Mouse (Mus musculus): ENCODE measurements at regions not wholly inside any gene's neighbourhood (a gene's known extent, or its start where the extent isn't known, plus 50 kb on each side); places are given as distances from the start of the nearest gene placed in this dataset.
A peak's percentile ranks its signal among the peaks of the same experiment; 100 is the strongest.

DNA sequence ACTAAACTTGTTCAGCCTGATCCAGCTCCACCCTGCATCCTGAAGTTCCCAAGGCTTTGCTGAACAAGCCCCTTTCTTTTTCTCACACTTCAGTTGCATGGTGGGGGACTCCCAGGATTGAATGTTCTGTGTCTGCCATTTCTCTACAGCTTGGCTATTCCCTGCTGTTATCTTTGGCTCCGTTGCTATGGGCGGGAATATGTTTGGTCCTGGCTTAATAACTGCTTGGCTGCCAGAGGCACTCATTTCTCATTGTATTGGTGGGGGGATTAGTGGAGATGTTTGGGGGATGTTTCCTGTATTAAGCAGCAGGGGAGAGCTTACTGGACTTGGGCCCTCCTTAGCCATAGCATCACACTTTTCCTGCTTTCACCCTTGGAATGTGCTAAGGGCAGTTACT is 144.1 kb downstream of the Snx19 start:
- 7% methylated on average over 2 of the region's 2 CpGs for WGBS
- H3K9ac ChIP-seq (ENCODE audit: low read depth, low read length): no peak overlapping the region
- no peaks in the 10 kb centered on the region for H3K9me3 ChIP-seq (replicated peaks; ENCODE audit: control insufficient read depth, low read length, poor library complexity, severe bottlenecking)
- no peaks in the 10 kb centered on the region for H3K27me3 ChIP-seq (ENCODE audit: control insufficient read depth, insufficient read depth, low read depth, low read length)
- no peaks in the 10 kb centered on the region for H3K36me3 ChIP-seq (ENCODE audit: control insufficient read depth, insufficient read depth, low read length)
- peaks cover 5% of the 10 kb centered on the region for H3K4me1 ChIP-seq (ENCODE audit: control insufficient read depth, insufficient read depth, low read length)
- no peak overlapping the region for H3K4me2 ChIP-seq (ENCODE audit: low read length)
- ATAC-seq: no peak
- H3K27ac ChIP-seq (ENCODE audit: low read length): no peak overlapping the region
- no peak overlapping the region for H3K4me3 ChIP-seq (ENCODE audit: low read depth, low read length)

- Histone ChIP-seq H3K27me3 (ENCODE audit: control insufficient read depth, insufficient read depth, low read depth, low read length) (no peaks in the 10 kb centered on the region), H3K4me3 (ENCODE audit: low read depth, low read length) (no peak overlapping the region), H3K27ac (ENCODE audit: low read length) (no peak overlapping the region), H3K9ac (ENCODE audit: low read depth, low read length) (no peak overlapping the region), H3K9me3 (replicated peaks; ENCODE audit: control insufficient read depth, low read length, poor library complexity, severe bottlenecking) (no peaks in the 10 kb centered on the region), H3K4me2 (ENCODE audit: low read length) (no peak overlapping the region), H3K4me1 (ENCODE audit: control insufficient read depth, insufficient read depth, low read length) (no peaks in the 10 kb centered on the region), H3K36me3 (ENCODE audit: control insufficient read depth, insufficient read depth, low read length) (no peaks in the 10 kb centered on the region)
- ATAC-seq: no peak
- WGBS: 86% methylated on average over 3 of the region's 3 CpGs
Measured at GRCm38 (mm10) chr9:30564765-30565680, 138.1 kb downstream of the Snx19 start.

DNA sequence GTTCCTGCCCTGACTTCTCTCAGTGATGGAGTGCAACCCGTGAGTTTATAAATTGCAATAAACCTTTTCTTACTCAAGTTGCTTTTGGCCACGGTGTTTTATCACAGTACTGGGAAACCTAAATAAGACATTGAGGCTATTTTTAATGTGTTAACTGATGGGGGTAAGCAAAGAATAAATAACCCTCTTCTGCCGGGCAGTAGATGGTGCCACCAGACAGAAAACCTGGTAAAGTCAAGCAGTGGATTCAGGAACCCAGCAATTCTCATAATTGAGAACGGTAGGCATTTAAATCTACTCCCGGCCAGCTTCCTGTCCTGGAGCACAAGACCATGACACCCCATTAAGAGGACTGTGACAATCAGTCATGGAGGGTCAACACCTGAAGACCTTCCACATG is 136.5 kb downstream of the Snx19 start:
- ATAC-seq: no peak
- no peak overlapping the region for H3K4me2 ChIP-seq (ENCODE audit: low read length)
- 88% methylated on average over 5 of the region's 5 CpGs for WGBS
- H3K27me3 ChIP-seq (ENCODE audit: control insufficient read depth, insufficient read depth, low read depth, low read length): no peaks in the 10 kb centered on the region
- H3K4me3 ChIP-seq (ENCODE audit: low read depth, low read length): no peak overlapping the region
- H3K9me3 ChIP-seq (replicated peaks; ENCODE audit: control insufficient read depth, low read length, poor library complexity, severe bottlenecking): no peaks in the 10 kb centered on the region
- no peak overlapping the region for H3K9ac ChIP-seq (ENCODE audit: low read depth, low read length)
- no peak overlapping the region for H3K27ac ChIP-seq (ENCODE audit: low read length)
- H3K4me1 ChIP-seq (ENCODE audit: control insufficient read depth, insufficient read depth, low read length): no peaks in the 10 kb centered on the region
- H3K36me3 ChIP-seq (ENCODE audit: control insufficient read depth, insufficient read depth, low read length): no peaks in the 10 kb centered on the region

GRCm38 (mm10) chr9:30554908-30555307 is 128.0 kb downstream of the Snx19 start:
- Histone ChIP-seq H3K36me3 (ENCODE audit: control insufficient read depth, insufficient read depth, low read length) (no peaks in the 10 kb centered on the region), H3K9me3 (replicated peaks; ENCODE audit: control insufficient read depth, low read length, poor library complexity, severe bottlenecking) (no peaks in the 10 kb centered on the region), H3K4me3 (ENCODE audit: low read depth, low read length) (no peak overlapping the region), H3K27ac (ENCODE audit: low read length) (no peak overlapping the region), H3K4me2 (ENCODE audit: low read length) (no peak overlapping the region), H3K4me1 (ENCODE audit: control insufficient read depth, insufficient read depth, low read length) (no peaks in the 10 kb centered on the region), H3K9ac (ENCODE audit: low read depth, low read length) (no peak overlapping the region), H3K27me3 (ENCODE audit: control insufficient read depth, insufficient read depth, low read depth, low read length) (no peaks in the 10 kb centered on the region)
- 80% methylated on average over 2 of the region's 2 CpGs for WGBS
- ATAC-seq: no peak

DNA sequence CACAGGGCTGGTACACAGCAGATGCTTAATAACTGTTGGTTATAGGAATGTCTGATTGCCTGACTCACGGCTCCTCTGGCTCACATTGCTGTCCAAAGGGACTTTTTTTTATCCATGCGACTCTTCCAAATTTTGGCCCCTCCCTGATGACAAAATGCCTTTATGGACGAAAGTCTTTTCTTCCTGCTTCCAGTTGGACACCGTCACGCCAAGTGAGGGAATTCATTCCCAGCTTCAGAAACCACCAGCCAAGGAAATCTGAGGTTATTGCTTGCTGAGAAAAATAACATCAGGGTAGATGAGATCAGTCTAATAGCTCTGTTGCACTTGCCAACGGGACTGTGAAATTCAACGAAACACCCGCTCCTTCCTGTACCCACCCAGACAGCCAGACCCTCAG is 125.8 kb downstream of the Snx19 start:
- Histone ChIP-seq H3K4me3 (ENCODE audit: low read depth, low read length) (no peak overlapping the region), H3K27ac (ENCODE audit: low read length) (no peak overlapping the region), H3K27me3 (ENCODE audit: control insufficient read depth, insufficient read depth, low read depth, low read length) (no peaks in the 10 kb centered on the region), H3K9me3 (replicated peaks; ENCODE audit: control insufficient read depth, low read length, poor library complexity, severe bottlenecking) (no peaks in the 10 kb centered on the region), H3K4me2 (ENCODE audit: low read length) (no peak overlapping the region), H3K9ac (ENCODE audit: low read depth, low read length) (no peak overlapping the region), H3K36me3 (ENCODE audit: control insufficient read depth, insufficient read depth, low read length) (no peaks in the 10 kb centered on the region), H3K4me1 (ENCODE audit: control insufficient read depth, insufficient read depth, low read length) (no peaks in the 10 kb centered on the region)
- ATAC-seq: no peak
- 92% methylated on average over 8 of the region's 8 CpGs for WGBS

GRCm38 (mm10) chr9:30549892-30550515 is 123.1 kb downstream of the Snx19 start:
- no peak for ATAC-seq

DNA sequence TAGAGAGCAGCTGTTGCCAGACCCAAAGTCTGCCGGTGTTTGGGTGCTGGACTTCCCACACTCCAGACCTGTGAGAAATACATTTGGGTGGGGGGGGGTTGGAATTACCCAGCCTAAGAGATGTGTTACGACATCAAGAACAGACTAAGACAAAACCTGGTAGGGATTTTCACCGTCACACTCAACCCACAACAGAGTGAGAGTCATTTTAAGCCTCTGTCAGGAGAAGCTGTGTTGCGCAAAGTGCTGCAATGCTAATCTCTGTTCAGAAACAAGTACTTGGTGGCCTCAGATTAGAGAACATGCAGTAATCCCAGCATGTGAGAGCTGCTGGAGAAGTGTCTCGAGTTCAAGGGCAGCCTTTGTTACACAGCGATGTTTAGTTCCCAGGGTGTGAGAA is 113.0 kb downstream of the Snx19 start:
- H3K9me3 ChIP-seq (replicated peaks; ENCODE audit: control insufficient read depth, low read length, poor library complexity, severe bottlenecking): no peaks in the 10 kb centered on the region
- 88% methylated on average over 6 of the region's 6 CpGs for WGBS
- peaks cover 3% of the 10 kb centered on the region; the same call in 1 of the 2 replicates for H3K4me1 ChIP-seq (ENCODE audit: control insufficient read depth, insufficient read depth, low read length)
- no peaks in the 10 kb centered on the region for H3K27me3 ChIP-seq (ENCODE audit: control insufficient read depth, insufficient read depth, low read depth, low read length)
- ATAC-seq: no peak
- H3K4me3 ChIP-seq (ENCODE audit: low read depth, low read length): no peak overlapping the region
- no peak overlapping the region for H3K27ac ChIP-seq (ENCODE audit: low read length)
- H3K36me3 ChIP-seq (ENCODE audit: control insufficient read depth, insufficient read depth, low read length): no peaks in the 10 kb centered on the region
- H3K9ac ChIP-seq (ENCODE audit: low read depth, low read length): no peak overlapping the region
- no peak overlapping the region for H3K4me2 ChIP-seq (ENCODE audit: low read length)

More at GRCm38 (mm10) chr9:30549892-30550515, 123.1 kb downstream of the Snx19 start:
- no peak overlapping the region for H3K9ac ChIP-seq (ENCODE audit: low read depth, low read length)
- H3K27me3 ChIP-seq (ENCODE audit: control insufficient read depth, insufficient read depth, low read depth, low read length): no peaks in the 10 kb centered on the region
- H3K4me3 ChIP-seq (ENCODE audit: low read depth, low read length): no peak overlapping the region
- no peaks in the 10 kb centered on the region for H3K9me3 ChIP-seq (replicated peaks; ENCODE audit: control insufficient read depth, low read length, poor library complexity, severe bottlenecking)
- no peaks in the 10 kb centered on the region for H3K4me1 ChIP-seq (ENCODE audit: control insufficient read depth, insufficient read depth, low read length)
- no peaks in the 10 kb centered on the region for H3K36me3 ChIP-seq (ENCODE audit: control insufficient read depth, insufficient read depth, low read length)
- H3K4me2 ChIP-seq (ENCODE audit: low read length): no peak overlapping the region
- no peak overlapping the region for H3K27ac ChIP-seq (ENCODE audit: low read length)
- WGBS: 85% methylated on average over 5 of the region's 5 CpGs

DNA sequence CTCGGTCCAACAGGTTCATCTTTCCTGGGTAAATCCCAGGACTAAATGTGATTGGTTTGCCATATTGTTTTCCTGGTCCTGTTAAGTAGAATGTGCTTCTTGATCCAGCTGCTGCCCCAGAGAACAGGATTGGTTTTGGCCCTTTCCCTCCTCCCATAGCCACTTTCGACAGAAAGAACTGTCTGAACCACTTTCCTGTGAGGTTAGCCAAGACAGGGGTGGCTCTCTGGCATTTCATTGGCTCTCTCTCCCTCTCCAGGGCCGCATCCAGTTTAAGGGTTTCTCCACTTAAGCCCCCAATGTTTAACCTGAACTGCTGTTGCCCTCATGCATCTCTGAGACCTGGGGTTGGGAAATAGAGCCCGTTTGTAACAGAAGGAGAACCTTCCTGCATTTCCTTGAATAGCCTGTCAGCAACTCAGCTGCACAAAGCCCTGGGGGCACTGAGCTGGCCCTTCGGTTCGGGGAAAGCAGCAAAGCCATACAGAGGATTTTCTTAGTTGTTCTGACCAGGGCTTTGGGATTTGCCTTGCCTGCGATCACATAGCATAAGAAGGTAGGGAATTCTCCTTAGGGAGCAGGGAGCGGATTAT is 109.7 kb downstream of the Snx19 start:
- WGBS: 50% methylated on average over 8 of the region's 8 CpGs
- H3K4me2 ChIP-seq (ENCODE audit: low read length): no peak overlapping the region
- H3K4me3 ChIP-seq (ENCODE audit: low read depth, low read length): no peak overlapping the region
- H3K9ac ChIP-seq (ENCODE audit: low read depth, low read length): no peak overlapping the region
- H3K4me1 ChIP-seq (ENCODE audit: control insufficient read depth, insufficient read depth, low read length): peaks cover 21% of the 10 kb centered on the region
- no peaks in the 10 kb centered on the region for H3K9me3 ChIP-seq (replicated peaks; ENCODE audit: control insufficient read depth, low read length, poor library complexity, severe bottlenecking)
- H3K27ac ChIP-seq (ENCODE audit: low read length): no peak overlapping the region
- no peaks in the 10 kb centered on the region for H3K36me3 ChIP-seq (ENCODE audit: control insufficient read depth, insufficient read depth, low read length)
- ATAC-seq: no peak
- H3K27me3 ChIP-seq (ENCODE audit: control insufficient read depth, insufficient read depth, low read depth, low read length): no peaks in the 10 kb centered on the region

- H3K27ac ChIP-seq (ENCODE audit: low read length): peak overlapping the region; percentile 72; the same call in 1 of the 2 replicates
Measured at GRCm38 (mm10) chr9:30534961-30535360, 108.1 kb downstream of the Snx19 start.

More at GRCm38 (mm10) chr9:30534961-30535360, 108.1 kb downstream of the Snx19 start:
- H3K27me3 ChIP-seq (ENCODE audit: control insufficient read depth, insufficient read depth, low read depth, low read length): no peaks in the 10 kb centered on the region
- H3K9ac ChIP-seq (ENCODE audit: low read depth, low read length): no peak overlapping the region
- no peak overlapping the region for H3K4me3 ChIP-seq (ENCODE audit: low read depth, low read length)
- H3K4me2 ChIP-seq (ENCODE audit: low read length): no peak overlapping the region
- no peaks in the 10 kb centered on the region for H3K9me3 ChIP-seq (replicated peaks; ENCODE audit: control insufficient read depth, low read length, poor library complexity, severe bottlenecking)
- H3K4me1 ChIP-seq (ENCODE audit: control insufficient read depth, insufficient read depth, low read length): peaks cover 21% of the 10 kb centered on the region
- WGBS: 40% methylated on average over 4 of the region's 4 CpGs
- ATAC-seq: no peak
- no peaks in the 10 kb centered on the region for H3K36me3 ChIP-seq (ENCODE audit: control insufficient read depth, insufficient read depth, low read length)
